Mouse (Mus musculus): ENCODE measurements around the gene Dazap1. TPM values are rescaled to one million over a fixed set of nuclear protein-coding genes. Genes with fewer than 3 reads are reported as not detected.

The Dazap1 gene
- total RNA-seq, 1 experiment = 154 TPM

DNA sequence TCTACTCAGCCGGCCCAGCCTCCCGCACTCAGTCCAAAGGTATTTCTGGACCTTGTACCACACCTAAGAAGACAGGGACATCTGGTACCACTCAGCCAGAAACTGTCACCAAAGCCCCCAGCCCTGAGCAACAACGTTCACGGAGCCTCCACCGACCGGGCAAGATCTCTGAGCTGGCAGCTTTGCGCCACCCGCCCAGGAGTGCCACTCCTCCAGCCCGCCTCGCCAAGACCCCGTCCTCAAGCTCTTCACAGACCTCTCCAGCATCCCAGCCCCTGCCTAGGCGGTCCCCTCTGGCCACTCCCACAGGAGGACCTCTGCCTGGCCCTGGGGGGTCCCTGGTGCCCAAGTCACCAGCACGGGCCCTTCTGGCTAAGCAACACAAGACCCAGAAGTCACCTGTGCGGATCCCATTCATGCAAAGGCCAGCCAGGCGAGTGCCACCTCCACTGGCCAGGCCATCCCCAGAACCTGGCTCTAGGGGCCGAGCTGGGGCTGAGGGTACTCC, 53.3 kb downstream of the Dazap1 start:
- no peak for DNase-seq (ENCODE audit: low read depth, low spot score)
- H3K27ac ChIP-seq (ENCODE audit: insufficient read depth, low read depth, low read length, poor library complexity, severe bottlenecking) = no peak overlapping the region
- peaks cover 0 to 24% of the 10 kb centered on the region in 2 experiments; a peak in 2 of 4 replicates for H3K4me1 ChIP-seq (ENCODE audit: control insufficient read depth in 2 of 2, insufficient read depth in 2 of 2, low read length in 2 of 2, poor library complexity in 1 of 2)
- peaks cover 7% of the 10 kb centered on the region; the same call in 1 of the 2 replicates for H3K36me3 ChIP-seq (ENCODE audit: control insufficient read depth, insufficient read depth, low read length, poor library complexity, severe bottlenecking)
- in situ Hi-C loops (cut with MboI; ENCODE audit: low sequenced_read_pairs in 2 of 2, unreplicated experiment in 2 of 2) = no loop called here
- no peaks in the 10 kb centered on the region for H3K9me3 ChIP-seq (ENCODE audit: control insufficient read depth, insufficient read depth, low read depth, low read length)
- TF ChIP-seq MAFK (IDR thresholded peaks at IDR 0.05; ENCODE audit: insufficient read depth, low read depth, low read length) (no peak), CHD2 (IDR thresholded peaks at IDR 0.05; ENCODE audit: low read depth, low read length) (no peak), ZNF384 (IDR thresholded peaks at IDR 0.05; ENCODE audit: low read depth, low read length) (no peak), HCFC1 (IDR thresholded peaks at IDR 0.05; ENCODE audit: borderline replicate concordance, insufficient read depth, low read length) (no peak), ZC3H11A (IDR thresholded peaks at IDR 0.05; ENCODE audit: borderline replicate concordance, low read depth, low read length) (no peak)
- H3K9ac ChIP-seq (ENCODE audit: insufficient read depth, low read depth, low read length, poor library complexity, severe bottlenecking) = no peak overlapping the region
- peak overlapping the region; percentile 31 to 50; a peak in 1 of 4 replicates for H3K4me3 ChIP-seq (ENCODE audit: insufficient read depth in 1 of 2, low read depth in 1 of 2, low read length in 2 of 2, poor library complexity in 1 of 2, severe bottlenecking in 1 of 2)

DNA sequence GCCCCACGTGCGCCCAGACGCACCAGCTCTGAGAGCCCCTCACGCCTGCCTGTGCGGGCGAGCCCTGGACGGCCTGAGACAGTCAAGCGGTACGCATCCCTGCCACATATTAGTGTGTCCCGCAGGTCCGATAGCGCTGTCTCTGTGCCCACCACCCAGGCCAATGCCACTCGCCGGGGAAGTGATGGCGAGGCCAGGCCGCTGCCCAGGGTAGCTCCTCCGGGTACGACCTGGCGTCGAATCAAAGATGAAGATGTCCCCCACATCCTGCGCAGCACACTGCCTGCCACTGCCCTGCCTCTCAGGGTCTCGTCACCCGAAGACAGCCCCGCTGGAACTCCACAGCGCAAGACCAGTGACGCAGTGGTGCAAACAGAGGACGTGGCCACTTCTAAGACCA, 54.0 kb downstream of the Dazap1 start:
- TF ChIP-seq MAFK (IDR thresholded peaks at IDR 0.05; ENCODE audit: insufficient read depth, low read depth, low read length) = no peak
- TF ChIP-seq CHD2 (IDR thresholded peaks at IDR 0.05; ENCODE audit: low read depth, low read length) = no peak
- TF ChIP-seq ZC3H11A (IDR thresholded peaks at IDR 0.05; ENCODE audit: borderline replicate concordance, low read depth, low read length) = no peak
- no peak for TF ChIP-seq HCFC1 (IDR thresholded peaks at IDR 0.05; ENCODE audit: borderline replicate concordance, insufficient read depth, low read length)
- TF ChIP-seq ZNF384 (IDR thresholded peaks at IDR 0.05; ENCODE audit: low read depth, low read length) = no peak
- no peak overlapping the region for H3K27ac ChIP-seq (ENCODE audit: insufficient read depth, low read depth, low read length, poor library complexity, severe bottlenecking)
- peak overlapping the region; percentile 31 to 50; a peak in 2 of 4 replicates for H3K4me3 ChIP-seq (ENCODE audit: insufficient read depth in 1 of 2, low read depth in 1 of 2, low read length in 2 of 2, poor library complexity in 1 of 2, severe bottlenecking in 1 of 2)
- H3K36me3 ChIP-seq (ENCODE audit: control insufficient read depth, insufficient read depth, low read length, poor library complexity, severe bottlenecking) = peaks cover 7% of the 10 kb centered on the region; the same call in 1 of the 2 replicates
- no peaks in the 10 kb centered on the region for H3K9me3 ChIP-seq (ENCODE audit: control insufficient read depth, insufficient read depth, low read depth, low read length)
- H3K4me1 ChIP-seq (ENCODE audit: control insufficient read depth in 2 of 2, insufficient read depth in 2 of 2, low read length in 2 of 2, poor library complexity in 1 of 2) = peaks cover 0 to 24% of the 10 kb centered on the region in 2 experiments; a peak in 2 of 4 replicates
- no peak for DNase-seq (ENCODE audit: low read depth, low spot score)
- no peak overlapping the region; the same call in 1 of the 2 replicates for H3K9ac ChIP-seq (ENCODE audit: insufficient read depth, low read depth, low read length, poor library complexity, severe bottlenecking)
- in situ Hi-C loops (cut with MboI; ENCODE audit: low sequenced_read_pairs in 2 of 2, unreplicated experiment in 2 of 2) = no loop called here

DNA sequence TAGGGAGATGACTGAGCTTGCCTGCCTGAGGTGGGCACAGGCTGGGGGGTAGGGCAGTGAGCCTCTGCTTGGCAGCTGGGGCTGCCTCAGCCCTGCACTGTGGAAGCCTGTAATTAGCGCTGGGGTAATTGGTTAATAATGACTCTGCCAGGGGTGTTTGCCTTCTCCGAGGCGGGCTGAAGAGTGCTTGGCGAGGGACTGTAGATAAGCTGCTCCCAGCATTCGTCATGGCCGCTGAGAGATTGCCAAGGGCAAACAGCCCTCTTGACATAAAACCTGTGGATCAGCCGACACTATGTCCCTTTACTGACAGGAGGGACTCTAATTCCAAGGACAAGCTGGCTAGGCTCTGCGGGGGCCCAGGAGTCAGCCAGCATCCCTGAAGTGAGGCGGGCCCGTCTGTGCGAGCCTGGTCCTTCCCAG, 55.1 kb downstream of the Dazap1 start:
- H3K4me3 ChIP-seq (ENCODE audit: insufficient read depth in 1 of 2, low read depth in 1 of 2, low read length in 2 of 2, poor library complexity in 1 of 2, severe bottlenecking in 1 of 2) = no peak overlapping the region
- DNase-seq (ENCODE audit: low read depth, low spot score) = no peak
- H3K27ac ChIP-seq (ENCODE audit: insufficient read depth, low read depth, low read length, poor library complexity, severe bottlenecking) = no peak overlapping the region
- in situ Hi-C loops (cut with MboI; ENCODE audit: low sequenced_read_pairs in 2 of 2, unreplicated experiment in 2 of 2) = no loop called here
- no peak overlapping the region for H3K9ac ChIP-seq (ENCODE audit: insufficient read depth, low read depth, low read length, poor library complexity, severe bottlenecking)
- H3K36me3 ChIP-seq (ENCODE audit: control insufficient read depth, insufficient read depth, low read length, poor library complexity, severe bottlenecking) = peaks cover 7% of the 10 kb centered on the region; the same call in 1 of the 2 replicates
- TF ChIP-seq MAFK (IDR thresholded peaks at IDR 0.05; ENCODE audit: insufficient read depth, low read depth, low read length) (no peak), HCFC1 (IDR thresholded peaks at IDR 0.05; ENCODE audit: borderline replicate concordance, insufficient read depth, low read length) (no peak), ZNF384 (IDR thresholded peaks at IDR 0.05; ENCODE audit: low read depth, low read length) (no peak), ZC3H11A (IDR thresholded peaks at IDR 0.05; ENCODE audit: borderline replicate concordance, low read depth, low read length) (no peak), CHD2 (IDR thresholded peaks at IDR 0.05; ENCODE audit: low read depth, low read length) (no peak)
- H3K4me1 ChIP-seq (ENCODE audit: control insufficient read depth in 2 of 2, insufficient read depth in 2 of 2, low read length in 2 of 2, poor library complexity in 1 of 2) = peaks cover 0 to 21% of the 10 kb centered on the region in 2 experiments; a peak in 1 of 4 replicates
- no peaks in the 10 kb centered on the region for H3K9me3 ChIP-seq (ENCODE audit: control insufficient read depth, insufficient read depth, low read depth, low read length)

DNA sequence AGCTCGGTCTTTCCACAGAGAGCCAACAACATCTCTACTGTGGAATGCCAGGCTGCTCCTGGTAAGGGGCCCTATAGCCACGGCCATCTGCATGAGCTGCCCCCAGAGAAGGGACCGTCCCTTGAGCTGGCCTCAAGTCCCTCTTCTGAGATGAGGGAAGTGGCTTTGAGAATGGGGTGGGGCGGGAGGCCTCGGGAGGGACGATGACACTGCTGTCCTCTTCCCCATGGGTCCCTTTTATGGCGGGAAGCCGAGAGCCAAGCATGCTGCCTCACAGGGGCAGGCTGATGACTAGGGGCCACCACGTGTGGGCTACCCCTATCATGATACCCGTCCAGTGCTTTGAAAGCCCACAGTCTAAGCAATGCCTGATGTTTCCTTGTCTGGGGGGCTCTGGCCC, 55.7 kb downstream of the Dazap1 start:
- TF ChIP-seq CHD2 (IDR thresholded peaks at IDR 0.05; ENCODE audit: low read depth, low read length) (no peak), MAFK (IDR thresholded peaks at IDR 0.05; ENCODE audit: insufficient read depth, low read depth, low read length) (no peak), ZC3H11A (IDR thresholded peaks at IDR 0.05; ENCODE audit: borderline replicate concordance, low read depth, low read length) (no peak), ZNF384 (IDR thresholded peaks at IDR 0.05; ENCODE audit: low read depth, low read length) (no peak), HCFC1 (IDR thresholded peaks at IDR 0.05; ENCODE audit: borderline replicate concordance, insufficient read depth, low read length) (no peak)

More for the DNA sequence above, 55.7 kb downstream of the Dazap1 start:
- in situ Hi-C loops (cut with MboI; ENCODE audit: low sequenced_read_pairs in 2 of 2, unreplicated experiment in 2 of 2) = no loop called here
- Histone ChIP-seq H3K27ac (ENCODE audit: insufficient read depth, low read depth, low read length, poor library complexity, severe bottlenecking) (no peak overlapping the region), H3K9me3 (ENCODE audit: control insufficient read depth, insufficient read depth, low read depth, low read length) (no peaks in the 10 kb centered on the region), H3K36me3 (ENCODE audit: control insufficient read depth, insufficient read depth, low read length, poor library complexity, severe bottlenecking) (peaks cover 7% of the 10 kb centered on the region; the same call in 1 of the 2 replicates), H3K4me1 (ENCODE audit: control insufficient read depth in 2 of 2, insufficient read depth in 2 of 2, low read length in 2 of 2, poor library complexity in 1 of 2) (peaks cover 0 to 23% of the 10 kb centered on the region in 2 experiments; a peak in 1 of 4 replicates), H3K4me3 (ENCODE audit: insufficient read depth in 1 of 2, low read depth in 1 of 2, low read length in 2 of 2, poor library complexity in 1 of 2, severe bottlenecking in 1 of 2) (no peak overlapping the region), H3K9ac (ENCODE audit: insufficient read depth, low read depth, low read length, poor library complexity, severe bottlenecking) (no peak overlapping the region)
- no peak for DNase-seq (ENCODE audit: low read depth, low spot score)

All from ES-E14 (cell line).